Mouse (Mus musculus): ENCODE data around the gene Gm11096.
A peak's percentile ranks its signal among the peaks of the same experiment; 100 is the strongest.

The Gm11096 gene

GRCm38 (mm10) chr17:81441463-81441862 lies at the start of gene Gm11096:
TSS of gene Gm11096 (plus strand) at chr17:81441763.
- no peak for DNase-seq (ENCODE audit: low spot score)

DNA sequence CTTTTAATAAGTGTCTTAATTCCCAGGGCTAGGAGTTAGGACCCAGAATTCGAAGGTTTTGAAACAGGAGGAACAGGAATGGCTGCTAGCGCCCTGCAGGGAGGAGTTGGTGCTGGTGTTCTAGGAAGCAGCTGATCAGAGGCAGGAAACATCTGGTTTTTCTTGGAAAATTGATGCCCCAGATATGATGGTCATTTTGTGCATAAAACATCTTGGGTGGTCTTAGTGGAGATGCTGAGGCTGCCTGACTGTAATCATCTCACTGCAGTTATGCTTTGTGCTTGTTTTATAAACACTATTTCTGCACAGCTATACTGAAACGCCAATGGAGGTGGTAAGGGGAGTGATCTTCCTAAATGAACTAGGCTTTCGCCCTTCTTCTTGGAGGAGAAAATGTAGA lies 48.5 kb upstream of the Gm11096 start:
- no peak for DNase-seq (ENCODE audit: low spot score)

GRCm38 (mm10) chr17:81394124-81394523 lies 47.4 kb upstream of the Gm11096 start:
- DNase-seq (ENCODE audit: low spot score), result no peak

DNA sequence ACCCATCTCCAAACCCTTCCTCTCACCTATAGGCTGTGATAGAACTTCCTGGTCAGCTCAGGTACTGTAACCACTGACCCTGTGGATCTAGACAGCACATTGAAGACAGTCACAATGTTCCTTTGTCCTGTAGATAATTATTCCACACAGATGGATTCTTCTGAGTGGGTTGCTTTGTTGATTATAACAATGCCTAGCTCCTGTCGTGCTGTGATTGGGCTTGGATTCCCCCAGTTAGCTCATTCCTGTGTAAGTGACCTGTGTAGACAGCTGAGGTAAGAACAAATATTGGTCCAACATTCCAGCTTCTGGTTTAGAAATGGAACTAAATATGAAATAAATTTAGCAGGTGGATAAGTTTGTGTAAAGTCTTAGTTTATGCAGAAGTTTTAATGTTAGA lies 44.1 kb upstream of the Gm11096 start:
- DNase-seq (ENCODE audit: low spot score), result no peak

DNA sequence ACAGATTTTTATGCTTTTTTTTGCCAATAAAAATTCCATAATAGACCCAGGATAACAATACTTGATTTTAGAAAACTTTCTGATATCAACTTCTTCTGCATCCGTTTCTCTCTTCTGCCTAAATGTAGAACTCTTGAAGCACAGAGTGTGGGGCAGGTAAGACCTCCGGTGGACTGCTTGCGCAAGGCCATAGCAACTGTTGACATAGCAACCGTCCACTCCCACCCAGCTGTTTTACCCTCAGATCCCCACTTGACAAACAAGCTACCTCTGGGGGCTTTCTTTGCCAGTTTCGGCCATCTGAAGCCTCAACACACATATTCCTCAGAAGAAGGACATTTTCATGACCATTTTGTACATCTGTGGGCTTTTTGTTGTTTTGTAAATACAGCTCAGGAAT lies 41.2 kb upstream of the Gm11096 start:
- no peak for DNase-seq (ENCODE audit: low spot score)

GRCm38 (mm10) chr17:81402636-81403035 lies 38.9 kb upstream of the Gm11096 start:
- DNase-seq (ENCODE audit: low spot score), result peak; percentile 77

DNA sequence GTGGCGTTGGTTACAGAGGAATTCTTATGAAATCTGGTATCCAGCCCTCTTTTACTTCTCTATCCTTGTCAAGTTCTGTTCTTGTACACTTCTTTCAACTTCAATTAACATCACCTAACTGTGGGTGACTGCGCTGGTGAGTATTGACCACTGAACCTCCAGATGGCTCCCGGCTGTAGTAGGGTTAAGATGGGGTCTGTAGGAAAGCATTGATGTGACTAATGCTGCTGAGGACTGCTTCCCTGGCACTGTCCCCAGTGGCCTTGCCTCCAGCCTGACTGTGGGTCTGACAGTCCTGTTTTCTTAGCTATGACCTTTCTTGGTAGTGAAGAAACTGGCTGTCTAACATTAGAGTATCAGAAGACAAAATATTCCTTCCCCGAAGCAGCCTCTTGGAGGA lies 38.4 kb upstream of the Gm11096 start:
- no peak for DNase-seq (ENCODE audit: low spot score)

- DNase-seq (ENCODE audit: low spot score), result no peak
These were observed 37.3 kb upstream of the Gm11096 start for GRCm38 (mm10) chr17:81404225-81404624.

DNA sequence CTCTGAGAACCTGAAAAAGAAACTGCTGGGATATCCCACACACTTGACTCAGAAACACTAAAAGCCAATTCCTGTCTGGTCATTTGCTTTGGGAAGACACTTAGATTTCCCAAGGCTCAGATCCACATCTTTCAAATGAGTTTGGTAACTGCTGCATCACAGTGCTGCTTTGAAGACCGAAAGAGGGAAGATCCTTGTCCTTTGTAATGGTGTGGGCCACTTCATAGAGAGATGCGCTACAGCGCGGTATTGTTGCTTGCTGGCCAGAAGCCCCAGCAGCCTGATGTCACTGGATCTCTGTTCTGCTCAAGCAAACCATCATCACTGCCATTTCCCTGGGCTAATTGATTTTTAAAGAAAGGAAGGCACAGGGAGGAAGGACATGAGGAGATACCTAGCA lies 28.8 kb upstream of the Gm11096 start:
- DNase-seq (ENCODE audit: low spot score), result no peak

DNA sequence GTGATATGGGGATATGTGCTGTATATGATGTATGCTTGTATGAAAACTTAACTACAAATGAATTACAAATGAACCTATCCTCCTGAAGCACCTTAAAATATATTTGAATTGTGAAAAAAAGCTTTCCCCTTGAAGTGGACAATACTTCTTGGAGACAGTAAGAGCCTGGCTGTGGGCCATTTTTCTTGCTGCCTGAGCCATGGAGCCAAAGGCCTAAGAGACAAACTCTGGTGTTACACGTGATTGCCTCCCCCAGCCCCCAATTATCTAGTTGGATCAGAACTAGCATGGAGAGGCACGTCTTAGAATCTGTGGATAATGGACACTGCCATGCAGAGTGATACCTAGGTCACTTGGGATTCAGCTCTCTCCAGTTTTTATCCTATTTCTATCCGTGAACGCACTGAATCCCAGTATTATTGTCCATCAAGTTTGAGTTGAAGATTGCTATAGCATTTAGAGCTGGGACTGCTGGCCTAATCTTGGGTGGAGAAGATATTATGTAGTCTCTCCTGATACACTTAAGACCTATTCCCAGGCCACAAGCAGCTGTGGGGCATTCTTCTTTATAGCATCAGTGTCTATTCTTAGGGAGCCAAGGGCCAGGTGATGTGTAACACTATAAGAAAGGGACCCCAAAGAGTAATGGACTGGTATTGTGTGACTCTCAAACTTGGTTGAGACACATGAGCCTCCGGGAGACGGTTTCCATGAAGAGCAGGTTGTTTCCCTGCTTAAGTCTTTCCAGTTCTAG lies 25.0 kb upstream of the Gm11096 start:
- DNase-seq (ENCODE audit: low spot score), result no peak

DNA sequence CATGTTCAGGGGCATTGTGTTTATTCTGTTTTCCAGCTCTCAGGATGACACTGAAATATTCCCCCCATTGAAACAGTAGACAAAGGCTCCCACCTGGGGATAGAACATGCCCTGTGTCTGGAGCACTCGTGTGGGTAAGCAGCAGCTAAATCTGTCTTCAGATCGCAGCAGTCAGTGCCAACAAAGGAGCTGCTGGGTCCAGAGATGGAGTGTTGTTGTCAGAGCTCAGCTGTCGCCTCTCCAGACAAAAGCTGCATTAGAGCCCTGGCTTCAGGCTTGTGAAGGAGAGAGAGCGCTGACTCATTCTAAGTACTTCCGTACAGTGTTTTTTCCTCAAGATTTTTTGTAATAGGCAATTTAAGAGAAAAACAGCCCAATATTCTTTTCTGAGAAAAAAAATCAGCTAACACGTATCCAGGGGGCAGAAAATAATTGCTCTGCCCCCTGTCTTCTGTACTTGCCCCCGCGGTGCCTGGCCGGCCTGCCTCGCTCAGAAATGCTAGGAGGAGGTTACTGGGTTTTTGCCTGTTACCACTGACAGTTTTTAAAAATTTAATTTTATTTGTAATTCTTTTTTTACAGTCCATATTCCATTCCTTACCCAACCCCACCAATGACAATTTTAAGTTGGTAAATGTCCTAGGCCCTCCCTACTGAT lies 21.6 kb upstream of the Gm11096 start:
- peak; percentile 49 for DNase-seq (ENCODE audit: low spot score)

DNA sequence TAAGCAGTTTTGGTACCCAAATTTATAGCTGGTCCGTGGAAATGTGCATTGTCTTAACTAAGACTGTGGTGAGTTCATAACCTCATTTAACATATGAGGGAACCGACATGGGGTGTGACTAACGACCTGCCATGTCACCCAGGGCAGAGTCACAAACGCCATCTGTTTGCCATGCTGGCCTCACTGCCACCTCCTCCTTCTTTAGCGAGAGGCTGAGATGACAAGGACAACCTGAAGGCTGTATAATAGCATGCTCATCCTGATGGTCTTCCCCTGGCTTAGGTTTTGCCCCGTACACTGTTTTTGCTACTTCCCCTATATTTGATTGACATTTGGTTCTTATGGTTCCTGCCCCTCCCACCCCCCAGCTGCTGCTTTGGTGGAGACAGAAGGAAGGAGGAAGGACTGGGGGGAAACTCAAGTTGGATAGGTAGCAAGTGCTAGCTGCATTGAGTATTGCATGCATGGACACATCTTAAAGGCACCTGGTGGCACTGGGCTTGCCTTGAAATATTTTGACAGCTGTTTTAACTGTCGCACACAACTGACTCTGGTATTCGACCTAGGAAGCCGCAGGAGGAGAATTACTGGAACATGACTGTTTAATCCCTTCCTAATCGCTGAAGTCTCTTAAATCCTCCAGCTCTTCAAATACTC lies 17.2 kb upstream of the Gm11096 start:
- no peak for DNase-seq (ENCODE audit: low spot score)

GRCm38 (mm10) chr17:81427245-81427644 lies 14.3 kb upstream of the Gm11096 start:
- DNase-seq (ENCODE audit: low spot score), result peak; percentile 63

DNA sequence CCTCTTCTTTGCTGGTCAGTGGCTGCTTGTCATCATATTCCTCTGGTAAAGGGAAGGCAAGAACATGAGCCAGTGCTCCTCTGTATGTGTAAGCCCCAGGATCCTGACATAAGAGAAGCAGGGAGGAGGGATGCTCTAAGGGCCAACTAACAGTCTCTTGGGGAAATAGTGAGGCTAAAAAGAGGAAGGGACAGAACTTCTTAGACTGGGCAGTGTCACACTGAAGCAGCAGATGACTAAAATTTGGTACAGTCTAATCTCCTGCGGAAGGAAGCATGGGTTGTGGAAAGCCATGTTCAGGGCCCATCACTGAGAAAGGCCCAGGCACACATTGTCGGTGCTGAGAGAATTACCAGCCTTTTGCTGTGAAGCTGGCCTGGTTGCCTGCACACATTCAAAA lies 8.8 kb upstream of the Gm11096 start:
- DNase-seq (ENCODE audit: low spot score), result no peak

GRCm38 (mm10) chr17:81433148-81433547 lies 8.4 kb upstream of the Gm11096 start:
- no peak for DNase-seq (ENCODE audit: low spot score)

DNA sequence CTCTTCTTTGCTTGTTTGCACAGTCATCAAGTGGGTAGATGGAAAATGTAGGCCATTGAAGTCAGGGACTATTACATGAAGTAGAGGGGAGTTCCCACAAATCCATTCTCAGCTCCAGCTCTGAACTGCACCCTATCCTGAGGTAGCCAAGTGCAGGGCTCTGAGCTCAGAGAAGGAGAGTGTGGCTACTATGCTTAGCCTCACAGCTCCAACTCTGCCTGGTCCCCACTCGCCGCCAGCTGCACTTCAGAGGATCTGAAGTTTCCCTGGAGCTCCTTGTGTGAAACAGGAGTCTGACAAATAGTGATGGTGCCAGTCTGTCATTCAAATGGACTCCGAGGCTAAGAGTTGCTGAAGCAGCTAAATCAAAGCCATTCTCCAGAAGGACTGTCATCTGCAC lies 13.7 kb downstream of the Gm11096 start:
- no peak for DNase-seq (ENCODE audit: low spot score)

- DNase-seq (ENCODE audit: low spot score), result no peak
These were observed 14.4 kb downstream of the Gm11096 start for GRCm38 (mm10) chr17:81455977-81456376.

DNA sequence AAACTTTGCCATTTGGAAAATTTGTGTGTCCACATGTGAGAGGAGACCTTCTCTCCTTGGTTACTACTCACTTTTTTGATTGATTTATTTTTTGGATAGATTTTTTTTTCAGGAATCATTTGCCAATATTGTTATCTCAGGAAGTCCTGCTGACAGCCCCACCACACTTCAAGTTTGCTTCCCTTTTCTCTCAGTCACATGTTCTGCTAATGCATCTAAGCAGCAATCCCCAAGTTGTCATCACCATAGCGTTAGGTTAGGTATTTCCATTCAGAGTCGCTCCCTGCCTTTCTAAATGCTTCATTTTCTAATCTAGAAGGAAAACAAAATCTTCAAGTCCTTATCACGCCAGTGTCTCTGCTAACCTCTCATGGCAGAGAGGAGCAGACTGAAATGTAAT lies 17.8 kb downstream of the Gm11096 start:
- DNase-seq (ENCODE audit: low spot score), result no peak

GRCm38 (mm10) chr17:81468941-81469340 lies 27.4 kb downstream of the Gm11096 start:
- DNase-seq (ENCODE audit: low spot score), result no peak

DNA sequence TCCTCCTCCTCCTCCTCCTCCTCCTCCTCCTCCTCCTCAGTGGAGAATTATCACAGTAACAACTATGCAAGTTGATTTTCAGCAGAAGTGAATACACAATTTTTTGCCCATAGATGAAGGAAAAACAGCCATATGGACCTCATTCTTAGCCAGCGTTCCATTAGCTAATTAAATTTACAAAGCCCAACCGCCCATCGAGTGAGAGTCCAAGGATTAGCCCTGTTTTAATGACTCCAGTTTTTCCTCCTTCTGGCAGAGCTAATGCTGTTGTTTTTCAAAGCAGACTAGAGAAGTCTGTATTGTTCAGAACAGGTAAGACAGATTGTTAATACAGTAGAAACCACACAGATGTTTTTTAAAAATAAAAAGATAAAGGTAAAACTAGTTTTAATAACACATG lies 31.8 kb downstream of the Gm11096 start:
- no peak for DNase-seq (ENCODE audit: low spot score)

DNA sequence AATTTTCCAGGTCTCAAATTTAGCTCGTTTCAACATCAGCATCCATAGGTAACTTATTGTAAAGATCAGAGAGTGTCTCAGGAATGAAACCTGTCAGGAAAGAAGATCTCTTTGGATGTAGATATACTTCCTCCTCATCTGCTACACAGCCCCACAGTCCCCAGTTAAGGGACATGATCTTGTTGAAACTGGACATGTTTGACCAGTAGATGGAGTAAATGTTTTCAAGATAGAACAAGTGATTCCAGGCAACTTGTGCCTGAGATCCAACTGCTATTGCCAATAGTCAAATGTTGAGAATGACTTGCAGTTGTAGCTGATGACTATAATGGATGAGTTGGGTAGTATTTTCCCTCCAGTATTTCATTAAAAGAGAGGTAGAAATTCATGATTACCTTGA lies 35.9 kb downstream of the Gm11096 start:
- no peak for DNase-seq (ENCODE audit: low spot score)

DNA sequence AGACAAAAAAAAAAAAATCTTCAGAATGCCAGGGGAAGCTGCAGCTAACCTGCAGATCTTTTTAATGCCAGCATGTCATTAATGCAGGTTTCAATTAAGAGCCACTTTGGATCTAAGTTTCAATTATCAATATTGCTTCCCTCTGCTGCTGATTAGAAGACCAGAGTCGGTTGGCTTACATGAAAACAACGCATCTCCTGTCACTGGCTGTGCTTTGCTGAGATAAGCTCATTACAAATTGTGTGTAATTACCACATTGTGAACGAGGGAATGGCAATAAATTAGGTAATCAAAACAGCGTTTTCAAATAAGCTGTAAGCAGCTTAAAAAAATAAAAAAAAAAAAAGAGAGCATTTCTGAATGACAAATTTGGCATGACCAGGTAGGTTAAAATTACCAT lies 38.2 kb downstream of the Gm11096 start:
- no peak for DNase-seq (ENCODE audit: low spot score)
